Mouse (Mus musculus): ENCODE measurements at regions not wholly inside any gene's neighbourhood (a gene's known extent, or its start where the extent isn't known, plus 50 kb on each side); places are given as distances from the start of the nearest gene placed in this dataset.

DNA sequence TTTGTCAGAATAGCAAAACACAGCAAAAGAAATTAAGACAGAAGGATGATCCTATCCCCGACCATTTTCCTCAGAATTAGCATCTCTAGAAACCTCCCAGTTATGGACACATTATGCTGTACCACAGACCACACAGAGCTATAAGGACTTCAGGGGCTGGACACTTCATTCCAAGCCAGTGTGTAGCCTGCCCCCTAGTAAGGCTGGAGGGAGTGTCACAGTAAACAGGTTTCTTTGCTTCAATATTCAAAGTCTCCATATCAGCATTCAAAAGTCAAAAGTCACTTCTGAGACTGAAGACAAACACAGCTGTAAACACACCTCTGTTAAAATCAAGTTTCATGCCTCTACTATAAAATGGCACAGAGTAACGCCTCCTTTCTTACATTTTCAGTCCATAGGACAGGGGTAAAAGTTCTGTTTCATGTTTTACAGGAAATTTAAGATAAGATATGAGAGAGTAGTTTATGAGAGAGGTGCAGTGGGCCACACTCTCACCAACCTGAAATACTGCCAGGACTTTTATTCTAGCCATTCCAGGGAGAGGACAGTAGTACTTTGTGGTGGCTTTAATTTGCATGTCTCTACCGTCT, 226.6 kb downstream of the C1d start:
- no peak overlapping the region for H3K9ac ChIP-seq (ENCODE audit: low read length)
- no peak for DNase-seq (ENCODE audit: low spot score)
- no peaks in the 10 kb centered on the region for H3K4me1 ChIP-seq (ENCODE audit: control insufficient read depth, insufficient read depth, low read length)
- ATAC-seq (ENCODE audit: insufficient number of reproducible peaks, low FRiP score, low TSS enrichment, low read depth): no peak
- WGBS: 76% methylated on average over 3 of the region's 3 CpGs
- H3K27me3 ChIP-seq (ENCODE audit: control insufficient read depth, insufficient read depth, low read length): no peaks in the 10 kb centered on the region
- H3K9me3 ChIP-seq (ENCODE audit: control insufficient read depth, low read length): no peaks in the 10 kb centered on the region
- H3K36me3 ChIP-seq (ENCODE audit: control insufficient read depth, insufficient read depth, low read length): no peaks in the 10 kb centered on the region
- H3K27ac ChIP-seq (replicated peaks; ENCODE audit: low read depth, low read length): no peak overlapping the region
- H3K4me3 ChIP-seq (ENCODE audit: low read depth, low read length): no peak overlapping the region
- no peak overlapping the region for H3K4me2 ChIP-seq (ENCODE audit: low read depth, severe bottlenecking)

DNA sequence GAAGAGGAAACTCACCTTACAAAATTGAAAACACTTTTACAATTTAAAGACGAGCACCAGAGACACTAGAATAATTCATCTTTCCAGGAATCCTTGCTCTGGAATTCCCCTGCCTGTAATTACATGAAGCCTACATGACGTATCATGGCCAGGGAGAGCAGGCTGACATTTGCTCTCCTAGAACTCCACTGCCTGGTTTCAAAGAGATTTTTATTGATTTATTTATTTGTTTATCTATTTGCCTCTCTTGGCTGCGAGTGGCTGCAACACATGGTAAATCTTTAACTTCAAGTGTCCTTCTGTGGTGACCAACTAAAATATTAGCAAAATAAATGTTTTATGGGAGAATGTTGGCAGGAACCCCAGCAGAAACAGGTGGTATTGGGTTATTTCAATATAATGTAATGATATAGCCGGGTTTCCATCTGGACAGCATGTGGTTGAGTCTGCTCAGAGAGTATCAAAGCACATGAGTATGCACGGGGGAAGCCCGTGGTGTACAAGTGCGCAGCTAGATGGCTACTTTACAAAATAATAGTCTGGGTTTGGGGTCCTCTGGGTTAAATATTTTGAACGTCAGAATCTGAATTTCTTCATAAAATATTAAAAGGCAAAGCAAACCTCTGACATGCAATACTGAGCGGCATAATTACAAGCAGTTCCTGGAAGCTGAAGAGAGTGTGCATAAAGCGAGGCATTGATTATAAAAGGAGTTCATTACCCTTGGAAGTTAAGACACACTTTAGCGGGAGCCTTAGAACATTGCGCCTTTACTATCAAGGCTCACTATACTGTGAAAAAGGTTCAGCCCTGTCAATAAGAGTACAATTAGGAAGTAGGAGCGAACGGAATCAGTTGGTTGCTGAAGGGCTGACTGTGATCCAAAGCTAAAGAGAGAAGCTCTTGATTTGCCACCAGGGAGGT, 244.0 kb downstream of the C1d start:
- Histone ChIP-seq H3K9me3 (ENCODE audit: control insufficient read depth, low read length) (no peaks in the 10 kb centered on the region), H3K36me3 (ENCODE audit: control insufficient read depth, insufficient read depth, low read length) (no peaks in the 10 kb centered on the region), H3K9ac (ENCODE audit: low read length) (no peak overlapping the region), H3K27me3 (ENCODE audit: control insufficient read depth, insufficient read depth, low read length) (no peaks in the 10 kb centered on the region), H3K4me1 (ENCODE audit: control insufficient read depth, insufficient read depth, low read length) (no peaks in the 10 kb centered on the region), H3K4me3 (ENCODE audit: low read depth, low read length) (no peak overlapping the region), H3K4me2 (ENCODE audit: low read depth, severe bottlenecking) (no peak overlapping the region), H3K27ac (replicated peaks; ENCODE audit: low read depth, low read length) (no peak overlapping the region)
- ATAC-seq (ENCODE audit: insufficient number of reproducible peaks, low FRiP score, low TSS enrichment, low read depth): no peak
- WGBS: 70% methylated on average over 14 of the region's 14 CpGs
- no peak for DNase-seq (ENCODE audit: low spot score)

DNA sequence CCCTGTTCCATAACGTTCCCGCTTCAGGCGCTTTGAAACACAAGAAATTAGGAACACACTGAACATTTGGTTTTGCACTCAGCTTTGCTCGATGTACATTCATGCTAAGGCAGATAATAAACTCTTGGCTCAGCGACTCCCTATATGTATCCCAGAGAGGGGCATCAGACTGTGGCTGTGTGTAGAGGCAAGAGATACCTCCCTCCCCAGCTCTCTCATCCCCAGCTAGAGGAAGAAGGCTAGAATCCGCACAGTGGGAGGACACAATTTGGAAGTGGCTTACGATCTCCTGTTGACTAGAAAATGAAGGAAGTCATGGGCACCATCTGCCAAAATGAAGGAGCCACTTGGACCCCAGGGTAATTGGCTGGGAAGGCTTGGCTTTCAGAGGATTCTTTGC, 244.7 kb downstream of the C1d start:
- H3K4me1 ChIP-seq (ENCODE audit: control insufficient read depth, insufficient read depth, low read length): no peaks in the 10 kb centered on the region
- no peaks in the 10 kb centered on the region for H3K9me3 ChIP-seq (ENCODE audit: control insufficient read depth, low read length)
- WGBS: 85% methylated on average over 7 of the region's 7 CpGs
- ATAC-seq (ENCODE audit: insufficient number of reproducible peaks, low FRiP score, low TSS enrichment, low read depth) (no peak), DNase-seq (ENCODE audit: low spot score) (no peak)
- no peak overlapping the region for H3K4me3 ChIP-seq (ENCODE audit: low read depth, low read length)
- H3K27me3 ChIP-seq (ENCODE audit: control insufficient read depth, insufficient read depth, low read length): no peaks in the 10 kb centered on the region
- no peak overlapping the region for H3K27ac ChIP-seq (replicated peaks; ENCODE audit: low read depth, low read length)
- H3K4me2 ChIP-seq (ENCODE audit: low read depth, severe bottlenecking): no peak overlapping the region
- H3K9ac ChIP-seq (ENCODE audit: low read length): no peak overlapping the region
- no peaks in the 10 kb centered on the region for H3K36me3 ChIP-seq (ENCODE audit: control insufficient read depth, insufficient read depth, low read length)

DNA sequence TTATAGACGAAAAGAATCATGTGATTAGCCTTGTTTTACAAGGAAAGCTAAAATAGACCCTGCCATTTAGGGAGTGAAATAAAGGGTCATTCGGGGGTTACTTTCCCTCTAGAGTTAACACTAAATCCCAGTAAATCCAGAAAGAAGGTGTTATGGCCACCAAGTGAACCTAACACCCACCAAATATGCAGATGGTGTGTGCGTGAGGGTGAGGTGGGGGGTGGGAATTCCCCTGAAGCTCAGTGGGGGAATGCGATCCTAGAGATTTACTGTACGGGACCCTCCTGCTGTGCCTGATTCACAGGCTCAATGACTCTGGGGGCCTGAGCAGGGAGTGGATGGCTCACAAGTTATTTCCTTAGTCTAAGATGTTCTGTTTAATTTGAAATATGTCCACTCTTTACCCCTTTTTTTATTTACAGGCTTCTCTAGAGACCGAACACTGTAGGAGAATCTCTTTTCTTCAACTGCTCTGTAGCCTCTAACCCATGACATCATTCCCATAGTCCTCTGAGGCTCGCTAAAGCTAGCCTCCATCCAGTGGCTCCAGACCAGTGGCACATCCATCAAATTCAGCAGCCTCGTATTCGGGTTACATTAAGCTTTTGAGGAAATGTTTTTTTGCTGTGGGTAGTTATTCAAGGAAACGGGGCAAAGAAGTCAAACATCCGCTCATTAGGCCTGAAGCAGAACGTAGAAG, 265.0 kb downstream of the C1d start:
- WGBS: 60% methylated on average over 12 of the region's 12 CpGs
- no peaks in the 10 kb centered on the region for H3K27me3 ChIP-seq (ENCODE audit: control insufficient read depth, insufficient read depth, low read length)
- DNase-seq (ENCODE audit: low spot score): no peak
- ATAC-seq (ENCODE audit: insufficient number of reproducible peaks, low FRiP score, low TSS enrichment, low read depth): peak; percentile 60
- no peaks in the 10 kb centered on the region for H3K9me3 ChIP-seq (ENCODE audit: control insufficient read depth, low read length)
- peaks cover 5% of the 10 kb centered on the region; the same call in 1 of the 2 replicates for H3K4me1 ChIP-seq (ENCODE audit: control insufficient read depth, insufficient read depth, low read length)
- H3K27ac ChIP-seq (replicated peaks; ENCODE audit: low read depth, low read length): no peak overlapping the region
- H3K4me3 ChIP-seq (ENCODE audit: low read depth, low read length): no peak overlapping the region
- H3K36me3 ChIP-seq (ENCODE audit: control insufficient read depth, insufficient read depth, low read length): no peaks in the 10 kb centered on the region
- H3K9ac ChIP-seq (ENCODE audit: low read length): no peak overlapping the region
- H3K4me2 ChIP-seq (ENCODE audit: low read depth, severe bottlenecking): no peak overlapping the region

DNA sequence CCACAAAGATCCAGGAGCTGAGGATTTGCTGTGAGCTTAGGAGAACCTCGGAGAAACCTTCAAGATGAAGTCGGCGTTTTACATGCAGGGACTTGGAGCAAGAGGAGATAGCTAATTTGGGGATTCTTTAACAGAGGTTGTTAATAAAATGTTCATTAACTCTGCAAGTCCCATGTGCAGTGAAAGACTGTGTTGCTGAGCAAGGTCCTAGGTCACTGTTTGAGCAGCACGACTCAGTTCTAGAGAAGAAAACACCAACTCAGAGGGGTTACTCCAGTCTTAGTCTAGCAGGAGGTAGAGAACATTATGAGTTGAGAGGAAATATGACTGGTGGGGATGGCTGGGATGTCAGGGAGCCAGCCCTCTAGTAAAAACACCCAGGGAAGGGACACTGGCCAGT, 265.9 kb downstream of the C1d start:
- 89% methylated on average over 4 of the region's 4 CpGs for WGBS
- H3K36me3 ChIP-seq (ENCODE audit: control insufficient read depth, insufficient read depth, low read length): no peaks in the 10 kb centered on the region
- no peaks in the 10 kb centered on the region for H3K9me3 ChIP-seq (ENCODE audit: control insufficient read depth, low read length)
- H3K4me2 ChIP-seq (ENCODE audit: low read depth, severe bottlenecking): no peak overlapping the region
- no peak overlapping the region for H3K4me3 ChIP-seq (ENCODE audit: low read depth, low read length)
- DNase-seq (ENCODE audit: low spot score) (no peak), ATAC-seq (ENCODE audit: insufficient number of reproducible peaks, low FRiP score, low TSS enrichment, low read depth) (no peak)
- no peaks in the 10 kb centered on the region for H3K27me3 ChIP-seq (ENCODE audit: control insufficient read depth, insufficient read depth, low read length)
- no peak overlapping the region for H3K9ac ChIP-seq (ENCODE audit: low read length)
- peaks cover 5% of the 10 kb centered on the region; the same call in 1 of the 2 replicates for H3K4me1 ChIP-seq (ENCODE audit: control insufficient read depth, insufficient read depth, low read length)
- H3K27ac ChIP-seq (replicated peaks; ENCODE audit: low read depth, low read length): no peak overlapping the region

DNA sequence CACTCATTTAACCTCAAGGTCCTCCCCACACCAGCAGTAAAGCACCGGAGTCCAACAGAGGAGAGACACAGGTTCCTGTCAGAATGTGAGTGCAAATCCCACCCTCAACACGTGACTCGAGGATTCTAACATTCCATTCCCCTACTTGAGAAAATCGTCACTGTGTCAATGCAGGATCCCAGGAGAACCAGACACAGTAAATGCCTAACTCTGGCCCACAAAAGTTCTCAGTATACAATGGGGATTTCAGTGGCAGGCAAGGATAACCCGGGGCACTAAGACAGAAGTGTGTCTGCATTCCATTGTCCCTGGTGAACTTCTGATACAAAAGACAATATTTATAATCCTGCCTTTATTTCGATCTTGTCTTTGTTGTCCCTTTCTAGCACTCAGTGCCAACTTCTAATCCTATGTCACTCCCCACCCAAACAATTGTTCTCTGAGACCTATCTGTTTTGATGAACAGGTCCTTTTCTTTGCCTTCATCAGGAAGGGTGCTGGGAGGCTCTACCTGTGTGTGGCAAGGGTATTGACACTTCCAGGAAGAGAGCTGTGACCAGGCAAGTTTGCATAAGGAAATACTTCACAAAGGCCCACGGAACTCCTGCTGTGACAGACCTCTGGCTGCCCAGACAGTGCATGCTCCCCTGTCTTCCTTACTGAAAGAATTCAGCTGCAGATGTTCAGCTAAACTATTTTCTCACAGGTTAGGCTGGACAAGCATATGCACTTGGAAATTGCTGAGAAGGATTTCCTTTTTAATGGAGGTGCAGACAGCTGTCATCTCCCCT, 267.8 kb downstream of the C1d start:
- Histone ChIP-seq H3K36me3 (ENCODE audit: control insufficient read depth, insufficient read depth, low read length) (no peaks in the 10 kb centered on the region), H3K9ac (ENCODE audit: low read length) (no peak overlapping the region), H3K4me3 (ENCODE audit: low read depth, low read length) (no peak overlapping the region), H3K27ac (replicated peaks; ENCODE audit: low read depth, low read length) (no peak overlapping the region), H3K4me1 (ENCODE audit: control insufficient read depth, insufficient read depth, low read length) (peaks cover 5% of the 10 kb centered on the region; the same call in 1 of the 2 replicates), H3K9me3 (ENCODE audit: control insufficient read depth, low read length) (no peaks in the 10 kb centered on the region), H3K27me3 (ENCODE audit: control insufficient read depth, insufficient read depth, low read length) (no peaks in the 10 kb centered on the region), H3K4me2 (ENCODE audit: low read depth, severe bottlenecking) (no peak overlapping the region)
- DNase-seq (ENCODE audit: low spot score) (no peak), ATAC-seq (ENCODE audit: insufficient number of reproducible peaks, low FRiP score, low TSS enrichment, low read depth) (no peak)
- WGBS: 61% methylated on average over 7 of the region's 7 CpGs

DNA sequence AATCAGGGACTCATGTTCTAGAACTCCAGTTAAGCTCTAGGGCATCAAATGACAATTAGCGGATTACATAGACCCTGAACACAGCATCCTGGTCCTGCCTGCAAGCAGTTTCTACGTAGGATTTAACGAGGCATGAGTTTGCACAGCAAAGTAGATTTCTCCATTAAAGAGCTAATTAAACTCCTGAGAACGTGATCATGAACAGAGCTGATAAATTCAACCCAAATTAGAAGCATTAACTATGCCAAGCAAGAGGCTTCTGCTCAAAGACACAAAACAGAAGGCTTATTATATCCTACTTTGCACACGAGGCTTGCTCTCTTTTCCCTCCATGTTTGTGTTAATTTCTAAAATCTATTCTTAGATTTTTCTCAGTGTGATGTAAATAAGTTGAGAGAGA, 269.1 kb downstream of the C1d start:
- Histone ChIP-seq H3K9me3 (ENCODE audit: control insufficient read depth, low read length) (no peaks in the 10 kb centered on the region), H3K4me2 (ENCODE audit: low read depth, severe bottlenecking) (no peak overlapping the region), H3K9ac (ENCODE audit: low read length) (no peak overlapping the region), H3K4me1 (ENCODE audit: control insufficient read depth, insufficient read depth, low read length) (peaks cover 5% of the 10 kb centered on the region; the same call in 1 of the 2 replicates), H3K36me3 (ENCODE audit: control insufficient read depth, insufficient read depth, low read length) (no peaks in the 10 kb centered on the region), H3K27ac (replicated peaks; ENCODE audit: low read depth, low read length) (no peak overlapping the region), H3K27me3 (ENCODE audit: control insufficient read depth, insufficient read depth, low read length) (no peaks in the 10 kb centered on the region), H3K4me3 (ENCODE audit: low read depth, low read length) (no peak overlapping the region)
- ATAC-seq (ENCODE audit: insufficient number of reproducible peaks, low FRiP score, low TSS enrichment, low read depth): no peak
- DNase-seq (ENCODE audit: low spot score): no peak
- WGBS: 40% methylated on average over 5 of the region's 5 CpGs

DNA sequence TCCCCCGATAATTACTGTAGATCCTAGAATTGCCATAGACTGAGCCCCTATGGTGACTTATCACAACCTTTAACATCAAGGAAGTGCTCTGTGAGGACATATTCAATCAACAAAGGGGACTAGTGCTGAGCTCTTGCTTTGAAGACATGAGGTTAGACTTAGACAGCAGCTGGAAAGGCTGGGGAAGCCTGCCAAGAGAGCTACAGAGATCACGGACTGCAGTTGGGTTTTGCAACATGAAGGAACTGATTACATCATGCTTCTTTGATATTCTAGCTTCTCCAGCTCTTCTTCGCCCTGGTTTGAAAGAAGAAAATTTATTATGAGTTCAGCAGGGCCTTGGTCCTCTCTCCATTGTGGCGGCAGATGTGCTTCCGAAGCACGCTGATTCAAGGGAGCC, 271.2 kb downstream of the C1d start:
- H3K36me3 ChIP-seq (ENCODE audit: control insufficient read depth, insufficient read depth, low read length): no peaks in the 10 kb centered on the region
- ATAC-seq (ENCODE audit: insufficient number of reproducible peaks, low FRiP score, low TSS enrichment, low read depth) (no peak), DNase-seq (ENCODE audit: low spot score) (no peak)
- no peaks in the 10 kb centered on the region for H3K9me3 ChIP-seq (ENCODE audit: control insufficient read depth, low read length)
- no peak overlapping the region for H3K9ac ChIP-seq (ENCODE audit: low read length)
- no peaks in the 10 kb centered on the region for H3K4me1 ChIP-seq (ENCODE audit: control insufficient read depth, insufficient read depth, low read length)
- WGBS: 86% methylated on average over 6 of the region's 6 CpGs
- H3K4me3 ChIP-seq (ENCODE audit: low read depth, low read length): no peak overlapping the region
- no peaks in the 10 kb centered on the region for H3K27me3 ChIP-seq (ENCODE audit: control insufficient read depth, insufficient read depth, low read length)
- H3K27ac ChIP-seq (replicated peaks; ENCODE audit: low read depth, low read length): no peak overlapping the region
- no peak overlapping the region for H3K4me2 ChIP-seq (ENCODE audit: low read depth, severe bottlenecking)
